Mouse (Mus musculus) lung, embryonic 15.5 days (tissue): ENCODE measurements around the gene Rab8b. TPM values are rescaled to one million over a fixed set of nuclear protein-coding genes. Genes with fewer than 3 reads are reported as not detected.
A peak's percentile ranks its signal among the peaks of the same experiment; 100 is the strongest.

Experiments
- ATAC-seq: fragments of 200-750 bp; cut with Nextera tagmentation; 2 replicates; pipeline ENCODE4 v1.8.0; 2017; ENCODE audit warnings: moderate number of reproducible peaks, borderline replicate concordance; ENCODE audit not compliant: low FRiP score, low TSS enrichment; ENCODE audit errors: extremely low read depth
- H3K27ac ChIP-seq: fragments of 300-500 bp; sonication (generic); 2 replicates; pipeline ENCODE4 v1.5.1; 2015; ENCODE audit warnings: moderate library complexity, mild to moderate bottlenecking, inconsistent platforms
- H3K27me3 ChIP-seq: fragments of 300-500 bp; sonication (generic); 2 replicates; pipeline ENCODE4 v1.6.1; 2015; ENCODE audit warnings: inconsistent platforms
- H3K36me3 ChIP-seq: fragments of 300-500 bp; sonication (generic); 2 replicates; pipeline ENCODE4 v1.6.1; 2015; ENCODE audit warnings: inconsistent platforms
- H3K4me1 ChIP-seq: fragments of 300-500 bp; sonication (generic); 2 replicates; pipeline ENCODE4 v1.6.1; 2015; ENCODE audit warnings: inconsistent platforms
- H3K4me2 ChIP-seq: fragments of 300-500 bp; sonication (generic); 2 replicates; pipeline ENCODE4 v1.6.1; 2015; ENCODE audit warnings: inconsistent platforms, mild to moderate bottlenecking, moderate library complexity
- H3K4me3 ChIP-seq: fragments of 300-500 bp; sonication (generic); 2 replicates; pipeline ENCODE4 v1.5.1; 2015; ENCODE audit warnings: mild to moderate bottlenecking, inconsistent platforms
- H3K9ac ChIP-seq: fragments of 300-500 bp; sonication (generic); 2 replicates; pipeline ENCODE4 v1.6.1; 2015; ENCODE audit warnings: inconsistent platforms
- H3K9me3 ChIP-seq: fragments of 300-500 bp; sonication (generic); 2 replicates; pipeline ENCODE4 v1.6.1; 2016; ENCODE audit warnings: inconsistent platforms
- WGBS: fragments of 180-500 bp; shearing (Covaris S2); methylation state at CpG from one replicate; pipeline ENCODE4 v1.1.7; 2015; 5-methylcytosine and 5-hydroxymethylcytosine counted together
- polyA plus RNA-seq: library from polyadenylated mRNA; unstranded; fragments of >200 nt; fragmentation: Nextera tagmentation; extraction: Ambion mirVana; gene quantifications from 2 replicates; pipeline ENCODE4 v1.2.1, GENCODE M21; 2015

Gene Rab8b
- polyA plus RNA-seq, 1 experiment from 2014 or later: 30.1 TPM

GRCm38 (mm10) chr9:66933869-66934808 is 14.7 kb upstream of the Rab8b start:
- peaks cover 7% of the 10 kb centered on the region; the same call in 1 of the 2 replicates for H3K4me1 ChIP-seq
- WGBS: 74% methylated on average over 19 of the region's 19 CpGs
- no peak for ATAC-seq
- no peaks in the 10 kb centered on the region for H3K36me3 ChIP-seq
- no peaks in the 10 kb centered on the region for H3K27me3 ChIP-seq
- no peak overlapping the region for H3K27ac ChIP-seq
- H3K4me2 ChIP-seq: no peak overlapping the region
- H3K9ac ChIP-seq: no peak overlapping the region
- no peak overlapping the region for H3K4me3 ChIP-seq
- H3K9me3 ChIP-seq: no peaks in the 10 kb centered on the region

GRCm38 (mm10) chr9:66930351-66930750 is 10.9 kb upstream of the Rab8b start:
- Histone ChIP-seq H3K4me2 (no peak overlapping the region), H3K27me3 (no peaks in the 10 kb centered on the region), H3K4me3 (no peak overlapping the region), H3K9ac (no peak overlapping the region), H3K27ac (no peak overlapping the region), H3K9me3 (no peaks in the 10 kb centered on the region), H3K4me1 (no peaks in the 10 kb centered on the region), H3K36me3 (no peaks in the 10 kb centered on the region)
- WGBS: 37% methylated on average over 7 of the region's 7 CpGs
- ATAC-seq: no peak

GRCm38 (mm10) chr9:66927696-66928402 is 8.4 kb upstream of the Rab8b start:
- ATAC-seq: no peak
- Histone ChIP-seq H3K27me3 (no peaks in the 10 kb centered on the region), H3K9ac (no peak overlapping the region), H3K4me2 (no peak overlapping the region), H3K36me3 (no peaks in the 10 kb centered on the region), H3K4me3 (no peak overlapping the region), H3K4me1 (no peaks in the 10 kb centered on the region), H3K9me3 (no peaks in the 10 kb centered on the region), H3K27ac (no peak overlapping the region)
- 87% methylated on average over 8 of the region's 8 CpGs for WGBS

- no peak overlapping the region for H3K4me3 ChIP-seq
Observed at GRCm38 (mm10) chr9:66925853-66926252, 6.4 kb upstream of the Rab8b start.

GRCm38 (mm10) chr9:66922076-66922475 is 2.6 kb upstream of the Rab8b start:
- no peaks in the 10 kb centered on the region for H3K36me3 ChIP-seq
- H3K27ac ChIP-seq: no peak overlapping the region
- no peaks in the 10 kb centered on the region for H3K9me3 ChIP-seq
- no peaks in the 10 kb centered on the region for H3K27me3 ChIP-seq
- 95% methylated on average over 1 of the region's 1 CpGs for WGBS
- no peak overlapping the region for H3K9ac ChIP-seq
- H3K4me2 ChIP-seq: no peak overlapping the region
- H3K4me3 ChIP-seq: no peak overlapping the region
- ATAC-seq: no peak
- 0 out of 2 replicates have a peak, but pooled peaks cover 20% of the 10 kb centered on the region for H3K4me1 ChIP-seq

More at GRCm38 (mm10) chr9:66925853-66926252, 6.4 kb upstream of the Rab8b start:
- H3K27ac ChIP-seq: no peak overlapping the region
- H3K4me1 ChIP-seq: 0 out of 2 replicates have a peak, but pooled peaks cover under 1% of the 10 kb centered on the region
- no peak overlapping the region for H3K9ac ChIP-seq
- H3K27me3 ChIP-seq: no peaks in the 10 kb centered on the region
- no peaks in the 10 kb centered on the region for H3K9me3 ChIP-seq
- WGBS: 68% methylated on average over 3 of the region's 3 CpGs
- ATAC-seq: no peak
- H3K36me3 ChIP-seq: no peaks in the 10 kb centered on the region
- H3K4me2 ChIP-seq: no peak overlapping the region

- Histone ChIP-seq H3K4me3 (no peak overlapping the region), H3K9me3 (no peaks in the 10 kb centered on the region), H3K4me1 (peaks cover 33% of the 10 kb centered on the region; the same call in 1 of the 2 replicates), H3K27ac (no peak overlapping the region), H3K4me2 (peak overlapping the region; percentile 85), H3K36me3 (no peaks in the 10 kb centered on the region), H3K9ac (no peak overlapping the region), H3K27me3 (no peaks in the 10 kb centered on the region)
- 6% methylated on average over 6 of the region's 6 CpGs for WGBS
- ATAC-seq: no peak
Observed at GRCm38 (mm10) chr9:66920488-66921279, 1.2 kb upstream of the Rab8b start.

GRCm38 (mm10) chr9:66919981-66920380 is 494 bp upstream of the Rab8b start:
- peak overlapping the region; percentile 85 for H3K4me2 ChIP-seq
- under 1% methylated on average over 14 of the region's 14 CpGs for WGBS
- no peaks in the 10 kb centered on the region for H3K27me3 ChIP-seq
- H3K9ac ChIP-seq: peak overlapping the region; percentile 43
- no peaks in the 10 kb centered on the region for H3K36me3 ChIP-seq
- ATAC-seq: peak; percentile 12; the same call in 1 of the 2 replicates
- H3K4me1 ChIP-seq: peaks cover 38% of the 10 kb centered on the region; the same call in 1 of the 2 replicates
- H3K4me3 ChIP-seq: peak overlapping the region; percentile 67
- H3K9me3 ChIP-seq: no peaks in the 10 kb centered on the region
- H3K27ac ChIP-seq: peak overlapping the region; percentile 61

GRCm38 (mm10) chr9:66918672-66919330 is 686 bp downstream of the Rab8b start:
- 2% methylated on average over 27 of the region's 27 CpGs for WGBS
- Histone ChIP-seq H3K27ac (peak overlapping the region; percentile 85), H3K4me2 (peak overlapping the region; percentile 85), H3K9ac (peak overlapping the region; percentile 85), H3K9me3 (no peaks in the 10 kb centered on the region), H3K36me3 (no peaks in the 10 kb centered on the region), H3K27me3 (no peaks in the 10 kb centered on the region), H3K4me1 (peaks cover 47% of the 10 kb centered on the region; the same call in 1 of the 2 replicates), H3K4me3 (peak overlapping the region; percentile 67)
- ATAC-seq: no peak

- peak overlapping the region; percentile 85 for H3K4me2 ChIP-seq
- no peaks in the 10 kb centered on the region for H3K9me3 ChIP-seq
- ATAC-seq: no peak
- peak overlapping the region; percentile 67; the same call in 1 of the 2 replicates for H3K4me3 ChIP-seq
- H3K4me1 ChIP-seq: peaks cover 51% of the 10 kb centered on the region; the same call in 1 of the 2 replicates
- no peak overlapping the region for H3K27ac ChIP-seq
- no peaks in the 10 kb centered on the region for H3K27me3 ChIP-seq
- 77% methylated on average over 1 of the region's 1 CpGs for WGBS
- H3K9ac ChIP-seq: no peak overlapping the region
- no peaks in the 10 kb centered on the region for H3K36me3 ChIP-seq
Observed at GRCm38 (mm10) chr9:66917892-66918255, 1.6 kb downstream of the Rab8b start.

- Histone ChIP-seq H3K27ac (no peak overlapping the region), H3K36me3 (no peaks in the 10 kb centered on the region), H3K4me3 (no peak overlapping the region), H3K4me1 (peaks cover 51% of the 10 kb centered on the region; the same call in 1 of the 2 replicates), H3K4me2 (no peak overlapping the region; the same call in 1 of the 2 replicates), H3K9me3 (no peaks in the 10 kb centered on the region), H3K9ac (no peak overlapping the region), H3K27me3 (no peaks in the 10 kb centered on the region)
- 84% methylated on average over 8 of the region's 8 CpGs for WGBS
- ATAC-seq: no peak
Observed at GRCm38 (mm10) chr9:66917216-66917891, 2.1 kb downstream of the Rab8b start.
